Mouse (Mus musculus): ENCODE data around the gene 1700061G19Rik. TPM values are rescaled to one million over a fixed set of nuclear protein-coding genes. Genes with fewer than 3 reads are reported as not detected.

Gene 1700061G19Rik
- polyA plus RNA-seq, 1 experiment: 8.0 TPM

- peak overlapping the region; percentile 43; the same call in 1 of the 2 replicates for H3K27ac ChIP-seq (ENCODE audit: insufficient read depth, low read length)
- H3K4me3 ChIP-seq (ENCODE audit: low read depth, low read length): peak overlapping the region; percentile 3; the same call in 1 of the 2 replicates
- H3K9me3 ChIP-seq (replicated peaks; ENCODE audit: control insufficient read depth, insufficient read depth, low read length, poor library complexity, severe bottlenecking): peaks cover 7% of the 10 kb centered on the region
- TF ChIP-seq EP300 (IDR thresholded peaks at IDR 0.05; ENCODE audit: insufficient read depth, low read depth, low read length) (no peak), CTCF (IDR thresholded peaks at IDR 0.05; ENCODE audit: low read depth, low read length) (no peak), POLR2A (IDR thresholded peaks at IDR 0.05; ENCODE audit: insufficient read depth, low read length) (no peak)
- no peaks in the 10 kb centered on the region for H3K36me3 ChIP-seq (ENCODE audit: control insufficient read depth, insufficient read depth, low read length, poor library complexity, severe bottlenecking)
- 0 out of 2 replicates have a peak overlapping the region, but pooled peaks have one; percentile 13 for H3K9ac ChIP-seq (ENCODE audit: low read depth, poor library complexity, severe bottlenecking)
- H3K4me1 ChIP-seq (ENCODE audit: control insufficient read depth, insufficient read depth, low read length): peaks cover 16% of the 10 kb centered on the region
- H3K27me3 ChIP-seq (ENCODE audit: control insufficient read depth, insufficient read depth, low read length, poor library complexity, severe bottlenecking): no peaks in the 10 kb centered on the region
Measured at GRCm38 (mm10) chr17:56872512-56872911, 2.8 kb upstream of the 1700061G19Rik start.

GRCm38 (mm10) chr17:56874237-56874636 is 1.0 kb upstream of the 1700061G19Rik start, which contains the start of gene Acsbg2:
TSS of gene Acsbg2 (minus strand) at chr17:56874447.
- Histone ChIP-seq H3K27ac (ENCODE audit: insufficient read depth, low read length) (no peak within 1 kb of the TSS), H3K4me3 (ENCODE audit: low read depth, low read length) (no peak within 1 kb of the TSS), H3K9ac (ENCODE audit: low read depth, poor library complexity, severe bottlenecking) (no peak within 1 kb of the TSS), H3K27me3 (ENCODE audit: control insufficient read depth, insufficient read depth, low read length, poor library complexity, severe bottlenecking) (no peaks in the 10 kb centered on the region), H3K36me3 (ENCODE audit: control insufficient read depth, insufficient read depth, low read length, poor library complexity, severe bottlenecking) (no peaks in the 10 kb centered on the region), H3K4me1 (ENCODE audit: control insufficient read depth, insufficient read depth, low read length) (peaks cover 16% of the 10 kb centered on the region), H3K9me3 (replicated peaks; ENCODE audit: control insufficient read depth, insufficient read depth, low read length, poor library complexity, severe bottlenecking) (no peaks in the 10 kb centered on the region)
- TF ChIP-seq POLR2A (IDR thresholded peaks at IDR 0.05; ENCODE audit: insufficient read depth, low read length) (no peak), EP300 (IDR thresholded peaks at IDR 0.05; ENCODE audit: insufficient read depth, low read depth, low read length) (no peak)

GRCm38 (mm10) chr17:56876465-56876864 is 1.2 kb downstream of the 1700061G19Rik start:
- Histone ChIP-seq H3K9me3 (replicated peaks; ENCODE audit: control insufficient read depth, insufficient read depth, low read length, poor library complexity, severe bottlenecking) (no peaks in the 10 kb centered on the region), H3K27me3 (ENCODE audit: control insufficient read depth, insufficient read depth, low read length, poor library complexity, severe bottlenecking) (no peaks in the 10 kb centered on the region), H3K9ac (ENCODE audit: low read depth, poor library complexity, severe bottlenecking) (no peak overlapping the region), H3K27ac (ENCODE audit: insufficient read depth, low read length) (peak overlapping the region; percentile 13), H3K4me1 (ENCODE audit: control insufficient read depth, insufficient read depth, low read length) (peaks cover 16% of the 10 kb centered on the region), H3K36me3 (ENCODE audit: control insufficient read depth, insufficient read depth, low read length, poor library complexity, severe bottlenecking) (no peaks in the 10 kb centered on the region), H3K4me3 (ENCODE audit: low read depth, low read length) (no peak overlapping the region)
- TF ChIP-seq CTCF (IDR thresholded peaks at IDR 0.05; ENCODE audit: low read depth, low read length): no peak
- TF ChIP-seq EP300 (IDR thresholded peaks at IDR 0.05; ENCODE audit: insufficient read depth, low read depth, low read length): no peak
- TF ChIP-seq POLR2A (IDR thresholded peaks at IDR 0.05; ENCODE audit: insufficient read depth, low read length): no peak

- Histone ChIP-seq H3K4me1 (ENCODE audit: control insufficient read depth, insufficient read depth, low read length) (peaks cover 14% of the 10 kb centered on the region), H3K4me3 (ENCODE audit: low read depth, low read length) (peak overlapping the region; percentile 40), H3K36me3 (ENCODE audit: control insufficient read depth, insufficient read depth, low read length, poor library complexity, severe bottlenecking) (no peaks in the 10 kb centered on the region), H3K27ac (ENCODE audit: insufficient read depth, low read length) (peak overlapping the region; percentile 44), H3K9ac (ENCODE audit: low read depth, poor library complexity, severe bottlenecking) (peak overlapping the region; percentile 17), H3K27me3 (ENCODE audit: control insufficient read depth, insufficient read depth, low read length, poor library complexity, severe bottlenecking) (no peaks in the 10 kb centered on the region), H3K9me3 (replicated peaks; ENCODE audit: control insufficient read depth, insufficient read depth, low read length, poor library complexity, severe bottlenecking) (no peaks in the 10 kb centered on the region)
- TF ChIP-seq CTCF (IDR thresholded peaks at IDR 0.05; ENCODE audit: low read depth, low read length): no peak
- peak; percentile 69; the same call in 1 of the 2 replicates for TF ChIP-seq EP300 (IDR thresholded peaks at IDR 0.05; ENCODE audit: insufficient read depth, low read depth, low read length)
- TF ChIP-seq POLR2A (IDR thresholded peaks at IDR 0.05; ENCODE audit: insufficient read depth, low read length): no peak
Measured at GRCm38 (mm10) chr17:56876981-56877380, 1.7 kb downstream of the 1700061G19Rik start.

- H3K9me3 ChIP-seq (replicated peaks; ENCODE audit: control insufficient read depth, insufficient read depth, low read length, poor library complexity, severe bottlenecking): no peaks in the 10 kb centered on the region
- H3K9ac ChIP-seq (ENCODE audit: low read depth, poor library complexity, severe bottlenecking): peak overlapping the region; percentile 17
- H3K27ac ChIP-seq (ENCODE audit: insufficient read depth, low read length): peak overlapping the region; percentile 44
- TF ChIP-seq POLR2A (IDR thresholded peaks at IDR 0.05; ENCODE audit: insufficient read depth, low read length): no peak
- no peak for TF ChIP-seq EP300 (IDR thresholded peaks at IDR 0.05; ENCODE audit: insufficient read depth, low read depth, low read length)
- no peak for TF ChIP-seq CTCF (IDR thresholded peaks at IDR 0.05; ENCODE audit: low read depth, low read length)
- H3K4me1 ChIP-seq (ENCODE audit: control insufficient read depth, insufficient read depth, low read length): peaks cover 11% of the 10 kb centered on the region
- no peaks in the 10 kb centered on the region for H3K36me3 ChIP-seq (ENCODE audit: control insufficient read depth, insufficient read depth, low read length, poor library complexity, severe bottlenecking)
- H3K27me3 ChIP-seq (ENCODE audit: control insufficient read depth, insufficient read depth, low read length, poor library complexity, severe bottlenecking): no peaks in the 10 kb centered on the region
- peak overlapping the region; percentile 40 for H3K4me3 ChIP-seq (ENCODE audit: low read depth, low read length)
Measured at GRCm38 (mm10) chr17:56877426-56877825, 2.1 kb downstream of the 1700061G19Rik start.

GRCm38 (mm10) chr17:56883612-56884011 is 8.3 kb downstream of the 1700061G19Rik start:
- Histone ChIP-seq H3K4me1 (ENCODE audit: control insufficient read depth, insufficient read depth, low read length) (peaks cover 5% of the 10 kb centered on the region), H3K27ac (ENCODE audit: insufficient read depth, low read length) (peak overlapping the region; percentile 91; the same call in 1 of the 2 replicates), H3K4me3 (ENCODE audit: low read depth, low read length) (peak overlapping the region; percentile 31), H3K9me3 (replicated peaks; ENCODE audit: control insufficient read depth, insufficient read depth, low read length, poor library complexity, severe bottlenecking) (peaks cover 12% of the 10 kb centered on the region), H3K36me3 (ENCODE audit: control insufficient read depth, insufficient read depth, low read length, poor library complexity, severe bottlenecking) (peaks cover 8% of the 10 kb centered on the region), H3K27me3 (ENCODE audit: control insufficient read depth, insufficient read depth, low read length, poor library complexity, severe bottlenecking) (no peaks in the 10 kb centered on the region), H3K9ac (ENCODE audit: low read depth, poor library complexity, severe bottlenecking) (peak overlapping the region; percentile 47)
- TF ChIP-seq EP300 (IDR thresholded peaks at IDR 0.05; ENCODE audit: insufficient read depth, low read depth, low read length): peak; percentile 76; the same call in 1 of the 2 replicates
- no peak for TF ChIP-seq CTCF (IDR thresholded peaks at IDR 0.05; ENCODE audit: low read depth, low read length)
- TF ChIP-seq POLR2A (IDR thresholded peaks at IDR 0.05; ENCODE audit: insufficient read depth, low read length): peak; percentile 75
